Mouse (Mus musculus) limb, embryonic 15.5 days (tissue): ENCODE data around the gene Cyb5b. TPM values are rescaled to one million over a fixed set of nuclear protein-coding genes. Genes with fewer than 3 reads are reported as not detected.

ENCODE experiments used
- ATAC-seq: fragments of 200-750 bp; cut with Nextera tagmentation; 2 replicates; pipeline ENCODE4 v1.8.0; 2017; ENCODE audit warnings: low read depth, moderate TSS enrichment; ENCODE audit not compliant: insufficient number of reproducible peaks, low FRiP score, low TSS enrichment
- H3K27ac ChIP-seq: fragments of 300-500 bp; sonication (generic); 2 replicates; pipeline ENCODE4 v1.5.1; 2015; ENCODE audit warnings: moderate library complexity, mild to moderate bottlenecking, inconsistent platforms
- H3K27me3 ChIP-seq: fragments of 300-500 bp; sonication (generic); 2 replicates; pipeline ENCODE4 v1.6.1; 2015; ENCODE audit warnings: inconsistent platforms
- H3K36me3 ChIP-seq: fragments of 300-500 bp; sonication (generic); 2 replicates; pipeline ENCODE4 v1.6.1; 2015; ENCODE audit warnings: inconsistent platforms
- H3K4me1 ChIP-seq: fragments of 300-500 bp; sonication (generic); 2 replicates; pipeline ENCODE4 v1.6.1; 2015; ENCODE audit warnings: inconsistent platforms
- H3K4me2 ChIP-seq: fragments of 300-500 bp; sonication (generic); 2 replicates; pipeline ENCODE4 v1.6.1; 2015; ENCODE audit warnings: mild to moderate bottlenecking, inconsistent platforms
- H3K4me3 ChIP-seq: fragments of 300-500 bp; sonication (generic); 2 replicates; pipeline ENCODE4 v1.5.1; 2015; ENCODE audit warnings: mild to moderate bottlenecking, inconsistent platforms
- H3K9ac ChIP-seq: fragments of 300-500 bp; sonication (generic); 2 replicates; pipeline ENCODE4 v1.6.1; 2015; ENCODE audit warnings: inconsistent platforms
- H3K9me3 ChIP-seq: fragments of 300-500 bp; sonication (generic); 2 replicates; pipeline ENCODE4 v1.6.1; 2016; ENCODE audit warnings: inconsistent platforms
- whole genome bisulfite sequencing: fragments of 180-500 bp; shearing (Covaris S2); methylation state at CpG from one replicate; pipeline ENCODE4 v1.1.7; 2015; 5-methylcytosine and 5-hydroxymethylcytosine counted together
- polyA plus RNA-seq: library from polyadenylated mRNA; unstranded; fragments of >200 nt; fragmentation: Nextera tagmentation; extraction: Ambion mirVana; gene quantifications from 2 replicates; pipeline ENCODE4 v1.2.1, GENCODE M21; 2015

Gene Cyb5b
- polyA plus RNA-seq, 1 experiment from 2014 or later: 76.8 TPM

GRCm38 (mm10) chr8:107116023-107116422, 34.4 kb upstream of the Cyb5b start:
- Histone ChIP-seq H3K4me3 (no peak overlapping the region), H3K9ac (no peak overlapping the region), H3K4me2 (no peak overlapping the region), H3K4me1 (peaks cover 39% of the 10 kb centered on the region), H3K36me3 (no peaks in the 10 kb centered on the region), H3K27ac (no peak overlapping the region), H3K27me3 (no peaks in the 10 kb centered on the region), H3K9me3 (no peaks in the 10 kb centered on the region)
- 10% methylated on average over 11 of the region's 11 CpGs for WGBS
- ATAC-seq: no peak

GRCm38 (mm10) chr8:107117019-107117418, 33.4 kb upstream of the Cyb5b start:
- Histone ChIP-seq H3K36me3 (no peaks in the 10 kb centered on the region), H3K4me1 (peaks cover 38% of the 10 kb centered on the region), H3K4me3 (no peak overlapping the region), H3K27me3 (no peaks in the 10 kb centered on the region), H3K4me2 (no peak overlapping the region), H3K27ac (no peak overlapping the region), H3K9ac (no peak overlapping the region), H3K9me3 (no peaks in the 10 kb centered on the region)
- no peak for ATAC-seq
- WGBS: 54% methylated on average over 2 of the region's 2 CpGs

GRCm38 (mm10) chr8:107118803-107119233, 31.6 kb upstream of the Cyb5b start:
- Histone ChIP-seq H3K27me3 (no peaks in the 10 kb centered on the region), H3K4me1 (peaks cover 31% of the 10 kb centered on the region), H3K4me3 (no peak overlapping the region), H3K27ac (peak overlapping the region; percentile 65), H3K36me3 (no peaks in the 10 kb centered on the region), H3K9me3 (no peaks in the 10 kb centered on the region), H3K4me2 (no peak overlapping the region), H3K9ac (no peak overlapping the region)
- ATAC-seq: no peak
- 25% methylated on average over 7 of the region's 7 CpGs for WGBS

GRCm38 (mm10) chr8:107119412-107119811, 31.0 kb upstream of the Cyb5b start:
- Histone ChIP-seq H3K4me3 (no peak overlapping the region), H3K9ac (no peak overlapping the region), H3K36me3 (no peaks in the 10 kb centered on the region), H3K9me3 (no peaks in the 10 kb centered on the region), H3K27ac (peak overlapping the region; percentile 65), H3K27me3 (no peaks in the 10 kb centered on the region), H3K4me1 (peaks cover 27% of the 10 kb centered on the region), H3K4me2 (no peak overlapping the region)
- WGBS: 43% methylated on average over 9 of the region's 9 CpGs
- ATAC-seq: no peak

GRCm38 (mm10) chr8:107120806-107121205, 29.6 kb upstream of the Cyb5b start:
- no peaks in the 10 kb centered on the region for H3K27me3 ChIP-seq
- no peaks in the 10 kb centered on the region for H3K9me3 ChIP-seq

GRCm38 (mm10) chr8:107121681-107122291, 28.7 kb upstream of the Cyb5b start:
- H3K36me3 ChIP-seq: no peaks in the 10 kb centered on the region
- H3K27me3 ChIP-seq: no peaks in the 10 kb centered on the region
- no peak overlapping the region for H3K4me3 ChIP-seq
- H3K4me2 ChIP-seq: no peak overlapping the region
- peaks cover 11% of the 10 kb centered on the region; the same call in 1 of the 2 replicates for H3K4me1 ChIP-seq
- ATAC-seq: no peak
- H3K9me3 ChIP-seq: no peaks in the 10 kb centered on the region
- H3K27ac ChIP-seq: no peak overlapping the region
- WGBS: 87% methylated on average over 7 of the region's 7 CpGs
- H3K9ac ChIP-seq: no peak overlapping the region

More at GRCm38 (mm10) chr8:107120806-107121205, 29.6 kb upstream of the Cyb5b start:
- H3K27ac ChIP-seq: no peak overlapping the region
- H3K4me2 ChIP-seq: no peak overlapping the region
- peaks cover 18% of the 10 kb centered on the region for H3K4me1 ChIP-seq
- no peak overlapping the region for H3K9ac ChIP-seq
- no peaks in the 10 kb centered on the region for H3K36me3 ChIP-seq
- ATAC-seq: no peak
- no peak overlapping the region for H3K4me3 ChIP-seq

GRCm38 (mm10) chr8:107123063-107123614, 27.3 kb upstream of the Cyb5b start:
- Histone ChIP-seq H3K27ac (no peak overlapping the region), H3K4me1 (peaks cover 11% of the 10 kb centered on the region; the same call in 1 of the 2 replicates), H3K9ac (no peak overlapping the region), H3K9me3 (no peaks in the 10 kb centered on the region), H3K4me2 (no peak overlapping the region), H3K36me3 (no peaks in the 10 kb centered on the region), H3K4me3 (no peak overlapping the region), H3K27me3 (no peaks in the 10 kb centered on the region)
- 14% methylated on average over 9 of the region's 9 CpGs for WGBS
- no peak for ATAC-seq

GRCm38 (mm10) chr8:107124343-107124742, 26.1 kb upstream of the Cyb5b start:
- H3K4me1 ChIP-seq: peaks cover 9% of the 10 kb centered on the region
- no peak overlapping the region for H3K9ac ChIP-seq
- no peaks in the 10 kb centered on the region for H3K9me3 ChIP-seq
- no peak for ATAC-seq
- no peak overlapping the region for H3K27ac ChIP-seq
- no peaks in the 10 kb centered on the region for H3K36me3 ChIP-seq
- H3K27me3 ChIP-seq: no peaks in the 10 kb centered on the region
- 67% methylated on average over 8 of the region's 8 CpGs for WGBS
- H3K4me2 ChIP-seq: no peak overlapping the region
- no peak overlapping the region for H3K4me3 ChIP-seq

GRCm38 (mm10) chr8:107129171-107130025, 21.0 kb upstream of the Cyb5b start:
- peaks cover 22% of the 10 kb centered on the region for H3K4me1 ChIP-seq
- H3K36me3 ChIP-seq: no peaks in the 10 kb centered on the region
- H3K4me3 ChIP-seq: no peak overlapping the region
- H3K9me3 ChIP-seq: no peaks in the 10 kb centered on the region
- H3K27ac ChIP-seq: peak overlapping the region; percentile 62
- no peak overlapping the region for H3K4me2 ChIP-seq
- no peak overlapping the region for H3K9ac ChIP-seq
- H3K27me3 ChIP-seq: no peaks in the 10 kb centered on the region
- ATAC-seq: no peak
- WGBS: 34% methylated on average over 8 of the region's 8 CpGs

- H3K36me3 ChIP-seq: no peaks in the 10 kb centered on the region
- H3K4me1 ChIP-seq: peaks cover 22% of the 10 kb centered on the region
- no peaks in the 10 kb centered on the region for H3K9me3 ChIP-seq
- H3K4me3 ChIP-seq: no peak overlapping the region
- H3K27me3 ChIP-seq: no peaks in the 10 kb centered on the region
- no peak overlapping the region for H3K4me2 ChIP-seq
- 60% methylated on average over 6 of the region's 6 CpGs for WGBS
- no peak for ATAC-seq
- peak overlapping the region; percentile 62; the same call in 1 of the 2 replicates for H3K27ac ChIP-seq
- no peak overlapping the region for H3K9ac ChIP-seq
These were observed 20.4 kb upstream of the Cyb5b start for GRCm38 (mm10) chr8:107130028-107130427.

- 0 out of 2 replicates have a peak, but pooled peaks have one; percentile 19 for ATAC-seq
- Histone ChIP-seq H3K9ac (no peak overlapping the region), H3K36me3 (no peaks in the 10 kb centered on the region), H3K4me3 (no peak overlapping the region), H3K27ac (peak overlapping the region; percentile 2; the same call in 1 of the 2 replicates), H3K9me3 (no peaks in the 10 kb centered on the region), H3K27me3 (no peaks in the 10 kb centered on the region), H3K4me1 (peaks cover 22% of the 10 kb centered on the region), H3K4me2 (no peak overlapping the region)
- 58% methylated on average over 24 of the region's 24 CpGs for WGBS
These were observed 17.6 kb upstream of the Cyb5b start for GRCm38 (mm10) chr8:107132581-107133491.
